Mouse (Mus musculus): ENCODE results near the gene Map3k5. TPM values are rescaled to one million over a fixed set of nuclear protein-coding genes. Genes with fewer than 3 reads are reported as not detected.

Gene Map3k5
- polyA plus RNA-seq, 1 experiment from 2014 or later, result 1.9 TPM

- H3K27me3 ChIP-seq (ENCODE audit: control insufficient read depth, insufficient read depth, low read length), result peaks cover 15% of the 10 kb centered on the region
- 23% methylated on average over 2 of the region's 2 CpGs for WGBS
- no peak overlapping the region for H3K27ac ChIP-seq (ENCODE audit: low read depth, low read length)
- no peak overlapping the region for H3K4me3 ChIP-seq (ENCODE audit: low read depth, low read length)
- no peaks in the 10 kb centered on the region for H3K9me3 ChIP-seq (ENCODE audit: control insufficient read depth, low read length)
- H3K9ac ChIP-seq (replicated peaks; ENCODE audit: low read depth, low read length), result no peak overlapping the region
- H3K4me2 ChIP-seq (ENCODE audit: low read depth, low read length), result no peak overlapping the region
- no peak for ATAC-seq (ENCODE audit: low read depth)
- H3K36me3 ChIP-seq (ENCODE audit: control insufficient read depth, insufficient read depth, low read length), result no peaks in the 10 kb centered on the region
- H3K4me1 ChIP-seq (ENCODE audit: control insufficient read depth, insufficient read depth, low read length), result 0 out of 2 replicates have a peak, but pooled peaks cover 2% of the 10 kb centered on the region
These were observed 219.2 kb downstream of the Map3k5 start for GRCm38 (mm10) chr10:20153507-20153906.

DNA sequence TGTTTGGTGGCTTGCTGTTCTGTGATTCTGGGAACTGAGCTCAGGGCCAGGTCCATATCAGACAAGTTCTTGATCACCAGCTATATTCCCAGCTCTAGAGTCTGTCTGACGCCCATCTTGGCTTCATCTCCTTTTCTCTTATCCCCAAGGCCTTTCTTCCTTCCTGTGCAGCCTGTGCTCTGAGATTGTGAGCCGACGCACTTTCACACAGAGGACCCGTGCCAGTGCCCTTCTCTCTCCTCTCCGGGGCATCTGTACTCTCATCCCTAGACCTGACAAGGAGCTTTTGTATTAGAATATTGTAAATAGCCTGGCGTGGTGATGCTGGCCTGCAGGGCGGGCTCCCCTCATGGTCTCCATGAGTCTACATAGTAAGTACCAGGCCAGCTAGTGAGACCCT, 221.1 kb downstream of the Map3k5 start:
- H3K4me1 ChIP-seq (ENCODE audit: control insufficient read depth, insufficient read depth, low read length), result no peaks in the 10 kb centered on the region
- no peaks in the 10 kb centered on the region for H3K36me3 ChIP-seq (ENCODE audit: control insufficient read depth, insufficient read depth, low read length)
- no peak overlapping the region for H3K27ac ChIP-seq (ENCODE audit: low read depth, low read length)
- H3K27me3 ChIP-seq (ENCODE audit: control insufficient read depth, insufficient read depth, low read length), result 0 out of 2 replicates have a peak, but pooled peaks cover 3% of the 10 kb centered on the region
- no peak for ATAC-seq (ENCODE audit: low read depth)
- H3K9ac ChIP-seq (replicated peaks; ENCODE audit: low read depth, low read length), result no peak overlapping the region
- H3K9me3 ChIP-seq (ENCODE audit: control insufficient read depth, low read length), result no peaks in the 10 kb centered on the region
- 79% methylated on average over 7 of the region's 7 CpGs for WGBS
- no peak overlapping the region for H3K4me2 ChIP-seq (ENCODE audit: low read depth, low read length)
- H3K4me3 ChIP-seq (ENCODE audit: low read depth, low read length), result no peak overlapping the region

DNA sequence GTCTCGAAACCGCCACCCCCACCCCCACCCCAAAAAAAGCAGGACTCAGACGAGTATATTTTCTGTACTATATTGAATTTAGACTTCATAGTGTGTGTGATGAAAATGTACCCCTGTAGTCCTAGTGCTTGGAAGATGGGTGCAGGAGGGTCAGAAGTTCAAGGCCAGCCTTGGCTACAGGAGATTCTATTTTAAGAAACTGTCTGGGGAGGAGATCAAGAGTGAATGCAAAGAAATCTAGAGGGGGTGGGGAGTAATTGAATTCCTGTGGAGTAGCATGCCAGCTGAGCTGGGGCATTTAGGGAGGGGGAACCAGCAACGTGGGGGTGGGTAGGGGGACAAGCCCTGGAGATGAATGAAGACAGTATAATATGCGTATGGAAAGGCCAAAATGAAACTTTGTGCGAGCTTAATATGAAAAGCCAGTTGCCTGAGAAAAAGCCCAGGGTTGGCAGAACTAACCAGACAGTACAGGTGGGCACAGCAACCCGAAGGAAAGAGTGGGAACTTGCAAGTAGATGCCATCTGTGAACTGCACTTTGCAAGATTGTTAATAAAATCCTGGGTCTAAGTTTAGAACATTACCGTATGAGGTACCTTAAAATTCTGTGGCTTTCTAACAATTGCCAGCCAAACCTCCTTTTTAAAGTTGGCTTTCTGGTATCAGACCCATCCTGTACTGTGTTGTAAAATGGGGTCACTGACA, 222.9 kb downstream of the Map3k5 start:
- WGBS, result 82% methylated on average over 8 of the region's 8 CpGs
- Histone ChIP-seq H3K27ac (ENCODE audit: low read depth, low read length) (no peak overlapping the region), H3K4me2 (ENCODE audit: low read depth, low read length) (no peak overlapping the region), H3K36me3 (ENCODE audit: control insufficient read depth, insufficient read depth, low read length) (no peaks in the 10 kb centered on the region), H3K4me1 (ENCODE audit: control insufficient read depth, insufficient read depth, low read length) (no peaks in the 10 kb centered on the region), H3K9ac (replicated peaks; ENCODE audit: low read depth, low read length) (no peak overlapping the region), H3K4me3 (ENCODE audit: low read depth, low read length) (no peak overlapping the region), H3K9me3 (ENCODE audit: control insufficient read depth, low read length) (no peaks in the 10 kb centered on the region), H3K27me3 (ENCODE audit: control insufficient read depth, insufficient read depth, low read length) (no peaks in the 10 kb centered on the region)
- no peak for ATAC-seq (ENCODE audit: low read depth)

- no peak overlapping the region for H3K9ac ChIP-seq (replicated peaks; ENCODE audit: low read depth, low read length)
- H3K4me2 ChIP-seq (ENCODE audit: low read depth, low read length), result no peak overlapping the region
- no peaks in the 10 kb centered on the region for H3K27me3 ChIP-seq (ENCODE audit: control insufficient read depth, insufficient read depth, low read length)
- WGBS, result 62% methylated on average over 4 of the region's 4 CpGs
- no peak for ATAC-seq (ENCODE audit: low read depth)
- H3K4me1 ChIP-seq (ENCODE audit: control insufficient read depth, insufficient read depth, low read length), result no peaks in the 10 kb centered on the region
- H3K9me3 ChIP-seq (ENCODE audit: control insufficient read depth, low read length), result no peaks in the 10 kb centered on the region
- H3K4me3 ChIP-seq (ENCODE audit: low read depth, low read length), result no peak overlapping the region
- no peak overlapping the region for H3K27ac ChIP-seq (ENCODE audit: low read depth, low read length)
- H3K36me3 ChIP-seq (ENCODE audit: control insufficient read depth, insufficient read depth, low read length), result no peaks in the 10 kb centered on the region
These were observed 224.5 kb downstream of the Map3k5 start for GRCm38 (mm10) chr10:20158756-20159155.

DNA sequence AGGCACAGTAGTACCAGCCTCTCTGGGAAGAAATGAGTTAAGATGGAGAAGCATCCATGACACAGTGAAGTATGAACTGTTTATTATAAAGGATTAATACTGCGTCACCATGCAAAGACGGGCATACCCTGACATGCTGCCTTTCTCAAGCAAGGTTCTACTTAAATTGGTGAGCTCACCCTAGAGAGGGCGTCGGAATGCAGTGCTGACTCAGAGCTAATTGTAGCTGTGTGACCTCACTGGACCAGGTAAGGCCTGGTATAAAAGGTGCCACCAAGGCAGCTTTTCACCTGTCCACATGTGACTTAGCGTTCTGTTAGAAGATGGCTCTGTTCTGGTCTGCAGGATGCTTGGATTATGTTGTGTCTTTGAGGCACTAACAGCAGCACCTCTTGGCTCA, 225.0 kb downstream of the Map3k5 start:
- no peaks in the 10 kb centered on the region for H3K36me3 ChIP-seq (ENCODE audit: control insufficient read depth, insufficient read depth, low read length)
- no peak overlapping the region for H3K9ac ChIP-seq (replicated peaks; ENCODE audit: low read depth, low read length)
- no peak for ATAC-seq (ENCODE audit: low read depth)
- no peaks in the 10 kb centered on the region for H3K27me3 ChIP-seq (ENCODE audit: control insufficient read depth, insufficient read depth, low read length)
- H3K27ac ChIP-seq (ENCODE audit: low read depth, low read length), result no peak overlapping the region
- H3K4me1 ChIP-seq (ENCODE audit: control insufficient read depth, insufficient read depth, low read length), result no peaks in the 10 kb centered on the region
- no peaks in the 10 kb centered on the region for H3K9me3 ChIP-seq (ENCODE audit: control insufficient read depth, low read length)
- no peak overlapping the region for H3K4me3 ChIP-seq (ENCODE audit: low read depth, low read length)
- H3K4me2 ChIP-seq (ENCODE audit: low read depth, low read length), result no peak overlapping the region
- 92% methylated on average over 5 of the region's 5 CpGs for WGBS

DNA sequence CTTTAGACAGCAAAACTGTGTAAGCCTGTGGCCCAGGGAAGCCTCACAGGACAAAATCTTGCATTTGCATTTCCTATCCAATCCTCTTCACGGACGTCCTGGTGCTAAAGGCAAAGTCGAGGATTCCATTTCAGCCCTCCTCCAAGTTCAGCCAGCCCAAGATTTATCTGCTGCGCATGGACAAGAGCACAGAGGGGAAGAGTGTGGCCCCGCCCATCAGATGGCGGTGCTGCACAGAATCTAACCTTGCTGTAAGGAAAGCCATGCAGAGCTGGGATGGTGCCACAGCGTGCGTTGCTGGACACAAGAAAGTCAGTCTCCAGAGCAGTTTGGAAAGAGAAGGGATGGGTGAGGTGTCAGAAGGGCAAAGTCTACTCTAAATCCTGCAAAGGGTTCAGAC, 226.6 kb downstream of the Map3k5 start:
- Histone ChIP-seq H3K4me1 (ENCODE audit: control insufficient read depth, insufficient read depth, low read length) (no peaks in the 10 kb centered on the region), H3K4me3 (ENCODE audit: low read depth, low read length) (no peak overlapping the region), H3K36me3 (ENCODE audit: control insufficient read depth, insufficient read depth, low read length) (no peaks in the 10 kb centered on the region), H3K9ac (replicated peaks; ENCODE audit: low read depth, low read length) (no peak overlapping the region), H3K27ac (ENCODE audit: low read depth, low read length) (no peak overlapping the region), H3K4me2 (ENCODE audit: low read depth, low read length) (no peak overlapping the region), H3K9me3 (ENCODE audit: control insufficient read depth, low read length) (no peaks in the 10 kb centered on the region), H3K27me3 (ENCODE audit: control insufficient read depth, insufficient read depth, low read length) (no peaks in the 10 kb centered on the region)
- 56% methylated on average over 8 of the region's 8 CpGs for WGBS
- no peak for ATAC-seq (ENCODE audit: low read depth)

GRCm38 (mm10) chr10:20164810-20165209, 230.5 kb downstream of the Map3k5 start:
- ATAC-seq (ENCODE audit: low read depth), result no peak
- Histone ChIP-seq H3K4me1 (ENCODE audit: control insufficient read depth, insufficient read depth, low read length) (no peaks in the 10 kb centered on the region), H3K4me2 (ENCODE audit: low read depth, low read length) (no peak overlapping the region), H3K27ac (ENCODE audit: low read depth, low read length) (no peak overlapping the region), H3K9ac (replicated peaks; ENCODE audit: low read depth, low read length) (no peak overlapping the region), H3K27me3 (ENCODE audit: control insufficient read depth, insufficient read depth, low read length) (no peaks in the 10 kb centered on the region), H3K4me3 (ENCODE audit: low read depth, low read length) (no peak overlapping the region), H3K36me3 (ENCODE audit: control insufficient read depth, insufficient read depth, low read length) (no peaks in the 10 kb centered on the region), H3K9me3 (ENCODE audit: control insufficient read depth, low read length) (no peaks in the 10 kb centered on the region)
- WGBS, result 95% methylated on average over 5 of the region's 5 CpGs

DNA sequence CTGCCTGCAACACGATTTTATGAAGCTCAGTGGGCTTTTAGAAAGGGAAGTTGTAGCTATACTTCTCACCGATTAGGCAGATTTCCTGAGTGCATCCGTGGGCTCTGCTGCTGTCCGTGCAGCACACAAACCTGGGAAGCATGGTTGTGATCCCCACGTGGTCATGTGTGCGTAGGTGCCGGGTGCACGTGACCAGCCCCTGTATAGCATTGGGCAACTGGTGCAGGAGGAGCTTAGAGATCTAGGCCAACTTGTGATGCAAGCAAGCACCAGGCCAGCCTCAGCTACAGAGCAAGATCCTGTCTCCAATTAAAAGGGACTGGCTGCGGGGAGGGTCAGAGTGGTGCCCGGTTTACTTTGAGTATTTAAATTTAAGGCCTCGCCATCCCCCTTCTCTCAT, 232.5 kb downstream of the Map3k5 start:
- no peaks in the 10 kb centered on the region for H3K9me3 ChIP-seq (ENCODE audit: control insufficient read depth, low read length)
- no peak overlapping the region for H3K27ac ChIP-seq (ENCODE audit: low read depth, low read length)
- WGBS, result 81% methylated on average over 11 of the region's 11 CpGs
- H3K4me1 ChIP-seq (ENCODE audit: control insufficient read depth, insufficient read depth, low read length), result 0 out of 2 replicates have a peak, but pooled peaks cover 11% of the 10 kb centered on the region
- ATAC-seq (ENCODE audit: low read depth), result no peak
- no peaks in the 10 kb centered on the region for H3K36me3 ChIP-seq (ENCODE audit: control insufficient read depth, insufficient read depth, low read length)
- no peak overlapping the region for H3K4me3 ChIP-seq (ENCODE audit: low read depth, low read length)
- no peaks in the 10 kb centered on the region for H3K27me3 ChIP-seq (ENCODE audit: control insufficient read depth, insufficient read depth, low read length)
- no peak overlapping the region for H3K4me2 ChIP-seq (ENCODE audit: low read depth, low read length)
- no peak overlapping the region for H3K9ac ChIP-seq (replicated peaks; ENCODE audit: low read depth, low read length)

- no peak overlapping the region for H3K27ac ChIP-seq (ENCODE audit: low read depth, low read length)
- H3K36me3 ChIP-seq (ENCODE audit: control insufficient read depth, insufficient read depth, low read length), result no peaks in the 10 kb centered on the region
- H3K4me3 ChIP-seq (ENCODE audit: low read depth, low read length), result no peak overlapping the region
- no peaks in the 10 kb centered on the region for H3K27me3 ChIP-seq (ENCODE audit: control insufficient read depth, insufficient read depth, low read length)
- no peak for ATAC-seq (ENCODE audit: low read depth)
- 95% methylated on average over 4 of the region's 4 CpGs for WGBS
- H3K9me3 ChIP-seq (ENCODE audit: control insufficient read depth, low read length), result no peaks in the 10 kb centered on the region
- H3K4me2 ChIP-seq (ENCODE audit: low read depth, low read length), result no peak overlapping the region
- H3K9ac ChIP-seq (replicated peaks; ENCODE audit: low read depth, low read length), result no peak overlapping the region
- H3K4me1 ChIP-seq (ENCODE audit: control insufficient read depth, insufficient read depth, low read length), result 0 out of 2 replicates have a peak, but pooled peaks cover 11% of the 10 kb centered on the region
These were observed 233.2 kb downstream of the Map3k5 start for GRCm38 (mm10) chr10:20167467-20167866.
